Mouse (Mus musculus): ENCODE measurements around the gene Dmrt3. TPM values are rescaled to one million over a fixed set of nuclear protein-coding genes. Genes with fewer than 3 reads are reported as not detected.

The Dmrt3 gene
- polyA plus RNA-seq, 1 experiment from 2014 or later = 5.1 TPM

DNA sequence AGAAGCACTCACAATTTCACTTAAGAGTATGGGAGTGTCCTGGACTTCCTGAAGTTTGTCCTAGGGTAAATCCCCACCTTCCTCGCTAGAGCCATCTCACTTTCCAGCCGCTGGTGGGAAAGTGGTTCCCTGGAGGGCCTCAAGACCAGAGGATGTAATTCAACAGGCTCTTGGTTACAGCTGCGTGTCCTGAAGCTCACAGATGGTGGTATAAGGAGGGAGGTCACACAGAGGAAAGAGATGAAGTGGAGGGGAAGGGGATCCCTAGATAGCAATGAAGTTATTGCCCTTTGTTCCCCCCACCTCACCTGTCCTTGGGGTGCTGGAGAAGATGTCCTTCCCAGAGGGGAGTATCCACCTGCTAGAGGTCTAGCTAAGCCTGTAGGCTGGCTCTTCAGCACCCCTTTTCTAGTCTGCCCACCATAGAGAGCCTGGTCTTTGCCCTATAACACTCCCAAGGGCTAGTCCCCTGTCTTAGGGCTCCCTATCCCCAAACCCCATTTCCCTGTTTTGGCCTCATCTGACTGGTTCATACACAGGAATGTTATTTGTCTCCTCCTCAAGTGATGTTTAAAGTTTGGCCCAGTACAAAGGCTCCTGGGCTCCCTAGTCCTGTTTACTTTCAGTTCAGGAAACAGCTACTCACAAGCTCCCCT lies 59.6 kb downstream of the Dmrt3 start:
- no peaks in the 10 kb centered on the region for H3K36me3 ChIP-seq
- no peak overlapping the region for H3K27ac ChIP-seq
- H3K4me1 ChIP-seq = peaks cover 18% of the 10 kb centered on the region; the same call in 1 of the 2 replicates
- H3K9me3 ChIP-seq = no peaks in the 10 kb centered on the region
- H3K4me3 ChIP-seq = no peak overlapping the region
- no peak overlapping the region for H3K4me2 ChIP-seq (replicated peaks)
- peaks cover 95% of the 10 kb centered on the region for H3K27me3 ChIP-seq
- 2% methylated on average over 3 of the region's 3 CpGs for WGBS
- no peak for ATAC-seq (ENCODE audit: insufficient number of reproducible peaks, insufficient read depth, low FRiP score, low TSS enrichment)
- H3K9ac ChIP-seq = no peak overlapping the region

DNA sequence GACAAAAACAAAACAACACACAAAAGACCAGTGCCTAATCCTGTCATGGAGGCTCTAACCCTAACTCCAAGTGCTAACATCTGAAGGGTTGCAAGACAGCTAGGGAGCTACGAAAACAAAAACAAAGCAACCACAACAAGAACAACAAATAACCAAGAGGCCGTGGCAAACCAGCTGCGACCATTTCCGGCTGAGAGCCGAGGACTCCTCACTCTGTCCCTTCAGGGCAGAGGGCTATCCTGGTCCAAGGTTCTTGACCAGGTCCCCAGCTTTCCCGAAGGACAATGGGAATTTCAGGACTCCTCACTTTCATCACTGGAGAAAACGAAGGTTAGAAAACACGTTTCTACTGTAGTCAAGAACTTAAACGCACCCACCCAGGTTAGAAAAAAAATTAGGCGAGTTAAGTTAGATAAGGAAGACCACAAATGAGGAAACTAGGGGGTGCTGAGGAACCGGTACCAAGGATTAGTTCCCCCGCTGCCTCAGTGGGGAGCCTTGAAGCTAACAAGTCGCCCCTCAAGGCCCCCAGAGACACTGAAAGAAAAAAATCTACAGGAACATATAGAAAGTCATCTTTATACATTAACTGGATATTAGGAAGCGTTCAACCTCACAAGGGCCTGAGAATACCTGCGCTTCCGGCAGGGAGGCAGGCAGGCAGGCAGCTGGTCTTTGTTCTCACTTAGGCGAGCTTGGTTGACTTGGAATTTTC lies 60.6 kb downstream of the Dmrt3 start:
- no peak for ATAC-seq (ENCODE audit: insufficient number of reproducible peaks, insufficient read depth, low FRiP score, low TSS enrichment)
- H3K4me2 ChIP-seq (replicated peaks) = no peak overlapping the region
- no peak overlapping the region for H3K9ac ChIP-seq
- WGBS = under 1% methylated on average over 17 of the region's 17 CpGs
- no peaks in the 10 kb centered on the region for H3K9me3 ChIP-seq
- H3K27ac ChIP-seq = no peak overlapping the region
- H3K4me1 ChIP-seq = peaks cover 15% of the 10 kb centered on the region; the same call in 1 of the 2 replicates
- H3K36me3 ChIP-seq = no peaks in the 10 kb centered on the region
- peaks cover 87% of the 10 kb centered on the region for H3K27me3 ChIP-seq
- H3K4me3 ChIP-seq = no peak overlapping the region; the same call in 1 of the 2 replicates

- H3K27me3 ChIP-seq = peaks cover 87% of the 10 kb centered on the region
- H3K27ac ChIP-seq = no peak overlapping the region
- no peak overlapping the region for H3K9ac ChIP-seq
- no peak for ATAC-seq (ENCODE audit: insufficient number of reproducible peaks, insufficient read depth, low FRiP score, low TSS enrichment)
- no peaks in the 10 kb centered on the region for H3K36me3 ChIP-seq
- H3K4me3 ChIP-seq = peak overlapping the region; percentile 45
- WGBS = 1% methylated on average over 14 of the region's 14 CpGs
- H3K9me3 ChIP-seq = no peaks in the 10 kb centered on the region
- H3K4me1 ChIP-seq = 0 out of 2 replicates have a peak, but pooled peaks cover 10% of the 10 kb centered on the region
- H3K4me2 ChIP-seq (replicated peaks) = peak overlapping the region; percentile 54
Measured at GRCm38 (mm10) chr19:25671681-25672080, 61.6 kb downstream of the Dmrt3 start.

DNA sequence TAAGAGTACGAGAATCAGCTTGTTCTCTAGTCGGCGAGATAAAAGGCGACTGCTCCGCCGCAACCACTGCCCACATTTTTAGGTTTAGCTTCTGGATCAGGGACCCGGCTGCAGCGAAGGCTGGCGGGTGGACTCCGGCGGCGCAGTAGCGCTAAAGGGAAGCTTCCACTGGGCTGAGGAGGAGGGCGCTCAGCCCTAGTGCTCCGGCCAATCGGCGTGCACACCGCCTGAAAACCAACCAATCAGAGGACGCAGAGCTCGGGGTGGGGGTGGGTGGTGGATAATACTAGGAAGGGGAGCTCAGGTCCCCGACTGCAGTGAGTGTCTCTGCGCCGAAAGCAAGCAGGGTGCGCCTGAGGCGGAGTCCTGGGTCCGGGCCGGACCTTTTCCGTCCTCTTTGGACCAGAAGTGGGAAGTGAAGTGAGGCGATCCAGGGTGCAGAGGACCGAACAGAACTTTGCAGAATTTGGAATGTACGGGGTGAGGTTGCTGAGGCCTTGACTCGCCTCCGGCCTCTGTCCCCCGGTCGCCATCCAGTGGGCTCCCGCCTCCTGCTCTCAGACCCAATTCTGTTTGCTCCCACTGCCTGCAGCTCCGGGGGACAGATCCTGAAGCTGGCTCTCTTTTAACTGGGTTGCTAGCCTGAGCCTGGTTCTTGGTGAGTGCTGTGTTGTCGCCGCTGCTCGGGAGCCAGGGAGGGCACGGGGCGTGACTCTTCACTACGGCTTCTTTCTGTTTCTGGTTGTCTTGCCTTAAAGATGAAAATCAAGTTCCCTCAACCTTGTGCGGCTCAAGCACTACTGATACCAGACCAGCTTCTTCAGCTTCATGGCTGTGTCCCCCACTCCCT lies 62.2 kb downstream of the Dmrt3 start, which contains the start of gene Dmrt2:
Gene Dmrt2 (plus strand): TSS at position 311 of the 850 bp plus-strand sequence.
- Histone ChIP-seq H3K4me3 (peak within 1 kb of the TSS; percentile 45), H3K27me3 (peaks cover 84% of the 10 kb centered on the region), H3K9me3 (no peaks in the 10 kb centered on the region), H3K27ac (no peak within 1 kb of the TSS), H3K4me1 (0 out of 2 replicates have a peak, but pooled peaks cover 10% of the 10 kb centered on the region), H3K4me2 (replicated peaks) (peak within 1 kb of the TSS; percentile 54), H3K9ac (peak within 1 kb of the TSS; percentile 50), H3K36me3 (no peaks in the 10 kb centered on the region)
- WGBS = under 1% methylated on average over 44 of the region's 44 CpGs
- ATAC-seq (ENCODE audit: insufficient number of reproducible peaks, insufficient read depth, low FRiP score, low TSS enrichment) = peak; percentile 96

Other genes with a start within 250 kb of the Dmrt3 start
- 0.39 and 0.55 TPM in 2 replicates for gene Dmrt1, start 104.7 kb upstream of the Dmrt3 start, polyA plus RNA-seq (2016; fragmentation: Nextera tagmentation; extraction: Ambion mirVana)
- gene Dmrt2, start 62.1 kb downstream of the Dmrt3 start, polyA plus RNA-seq (2016; fragmentation: Nextera tagmentation; extraction: Ambion mirVana) = 9.4 and 14.2 TPM in 2 replicates

Data from embryonic facial prominence, embryonic 12.5 days (tissue).